Mouse (Mus musculus) heart, postnatal 4 days (tissue): ENCODE data around the gene Map4k3. TPM values are rescaled to one million over a fixed set of nuclear protein-coding genes. Genes with fewer than 3 reads are reported as not detected.
"Not testable (repeated sequence)": the region's sequence is repeated elsewhere in the genome, so short reads cannot be mapped to it uniquely, and the experiment has no call there.

ENCODE experiments used
- DNase-seq: peaks from one replicate; pipeline ENCODE4 v3.0.0; 2021
- total RNA-seq, 2 experiments: library from RNA; stranded (reverse); gene quantifications; 2 replicates each; pipeline ENCODE4 v1.2.3; 2021

The Map4k3 gene
- total RNA-seq, 2 experiments from 2014 or later: 49.6 to 51.9 TPM

- DNase-seq: no peak
Observed at GRCm38 (mm10) chr17:80632354-80632753, 95.9 kb downstream of the Map4k3 start.

GRCm38 (mm10) chr17:80631028-80631427 lies 97.3 kb downstream of the Map4k3 start:
- DNase-seq: no peak

GRCm38 (mm10) chr17:80624979-80625378 lies 103.3 kb downstream of the Map4k3 start:
- DNase-seq: no peak

- DNase-seq: no peak
Observed at GRCm38 (mm10) chr17:80621691-80622090, 106.6 kb downstream of the Map4k3 start.

GRCm38 (mm10) chr17:80620786-80621423 lies 107.4 kb downstream of the Map4k3 start:
- DNase-seq: peak; percentile 73

- no peak for DNase-seq
Observed at GRCm38 (mm10) chr17:80619556-80619955, 108.7 kb downstream of the Map4k3 start.

- DNase-seq: no peak
Observed at GRCm38 (mm10) chr17:80618890-80619289, 109.4 kb downstream of the Map4k3 start.

- no peak for DNase-seq
Observed at GRCm38 (mm10) chr17:80603806-80604205, 124.5 kb downstream of the Map4k3 start.

GRCm38 (mm10) chr17:80603079-80603625 lies 125.1 kb downstream of the Map4k3 start:
- DNase-seq: no peak

- DNase-seq: peak; percentile 54
Observed at GRCm38 (mm10) chr17:80601371-80601770, 126.9 kb downstream of the Map4k3 start.

GRCm38 (mm10) chr17:80583051-80583450 lies 145.2 kb downstream of the Map4k3 start:
- no peak for DNase-seq

- DNase-seq: no peak
Observed at GRCm38 (mm10) chr17:80579901-80580300, 148.4 kb downstream of the Map4k3 start.

GRCm38 (mm10) chr17:80579089-80579488 lies 149.2 kb downstream of the Map4k3 start:
- no peak for DNase-seq

GRCm38 (mm10) chr17:80578041-80578440 lies 150.2 kb downstream of the Map4k3 start:
- DNase-seq: no peak

- DNase-seq: no peak
Observed at GRCm38 (mm10) chr17:80577639-80578038, 150.6 kb downstream of the Map4k3 start, which contains the start of gene Cdkl4. TSS of gene Cdkl4 (minus strand) at chr17:80577813.

- peak; percentile 59 for DNase-seq
Observed at GRCm38 (mm10) chr17:80577214-80577613, 151.1 kb downstream of the Map4k3 start.

- no peak for DNase-seq
Observed at GRCm38 (mm10) chr17:80575008-80575407, 153.3 kb downstream of the Map4k3 start.

- no peak for DNase-seq
Observed at GRCm38 (mm10) chr17:80574471-80574965, 153.8 kb downstream of the Map4k3 start.

- DNase-seq: no peak
Observed at GRCm38 (mm10) chr17:80572187-80572935, 155.9 kb downstream of the Map4k3 start.

- DNase-seq: no peak
Observed at GRCm38 (mm10) chr17:80571460-80571859, 156.8 kb downstream of the Map4k3 start.

GRCm38 (mm10) chr17:80569718-80570117 lies 158.6 kb downstream of the Map4k3 start:
- DNase-seq: not testable (repeated sequence)

GRCm38 (mm10) chr17:80568842-80569601 lies 159.3 kb downstream of the Map4k3 start:
- no peak for DNase-seq

- no peak for DNase-seq
Observed at GRCm38 (mm10) chr17:80568441-80568840, 159.8 kb downstream of the Map4k3 start.
